24 mouse cellular contexts compared by ENCODE assay signal in the genomic region with DNA sequence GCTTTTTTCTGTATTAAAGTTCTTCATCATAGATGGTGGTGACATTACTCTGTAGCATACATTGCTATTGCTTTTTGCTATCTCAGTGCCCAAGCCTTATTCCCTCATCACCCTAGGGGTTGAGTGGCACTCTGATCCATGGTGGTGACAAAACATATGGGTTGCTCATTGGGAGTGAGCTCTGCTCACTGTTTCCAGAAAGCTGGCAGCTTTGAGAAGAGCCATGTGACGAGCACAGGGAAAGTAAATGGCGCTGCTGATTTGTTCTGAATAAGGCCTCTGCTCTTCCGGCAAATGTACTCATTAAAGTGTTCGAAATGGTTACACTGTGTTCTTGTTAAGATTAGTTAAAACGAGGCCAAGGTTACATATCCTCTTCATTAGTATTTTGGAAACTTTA.
DNase-seq lines count a peak whose midpoint lies in the region; ATAC-seq and TF ChIP-seq lines count a peak whose summit lies in the region.
"Had no signal": no experiment of that assay in that cellular context is flagged by ENCODE, and none has a peak within 500 bp of the region (broad histone marks: within the 10 kb centered on the region; RNA-seq: fewer than 3 reads in every experiment).

No protein-coding gene starts in this region.

- no peaks in the 10 kb centered on the region for H3K27me3 ChIP-seq in hindbrain, embryonic 14.5 days (ENCODE audit: control insufficient read depth, insufficient read depth, low read length)
- no peaks in the 10 kb centered on the region for H3K27me3 ChIP-seq in hindbrain, embryonic 10.5 days (ENCODE audit: insufficient read depth, poor library complexity, severe bottlenecking)
- no peaks in the 10 kb centered on the region for H3K27me3 ChIP-seq in midbrain, embryonic 13.5 days
- H3K27me3 ChIP-seq in midbrain, embryonic 16.5 days (ENCODE audit: control insufficient read depth, insufficient read depth, low read depth, low read length): no peaks in the 10 kb centered on the region
- H3K27me3 ChIP-seq: embryonic facial prominence, embryonic 12.5 days; embryonic facial prominence, embryonic 15.5 days; forebrain, embryonic 12.5 days; heart, embryonic 13.5 days; hindbrain, embryonic 13.5 days had no signal

- H3K9me3 ChIP-seq in hindbrain, embryonic 14.5 days (ENCODE audit: control insufficient read depth, low read length): no peaks in the 10 kb centered on the region
- no peaks in the 10 kb centered on the region for H3K9me3 ChIP-seq in hindbrain, embryonic 10.5 days
- no peaks in the 10 kb centered on the region for H3K9me3 ChIP-seq in midbrain, embryonic 13.5 days
- no peaks in the 10 kb centered on the region for H3K9me3 ChIP-seq in midbrain, embryonic 16.5 days (replicated peaks; ENCODE audit: control insufficient read depth, low read length, poor library complexity, severe bottlenecking)
- H3K9me3 ChIP-seq: embryonic facial prominence, embryonic 12.5 days; embryonic facial prominence, embryonic 15.5 days; forebrain, embryonic 12.5 days; heart, embryonic 10.5 days; heart, embryonic 13.5 days; hindbrain, embryonic 13.5 days had no signal

- no peak for TF ChIP-seq CTCF in brain, embryonic 14.5 days (IDR thresholded peaks at IDR 0.05; ENCODE audit: borderline replicate concordance, extremely low read depth, insufficient read depth, insufficient read length)

- no peak overlapping the region for H3K4me2 ChIP-seq in hindbrain, embryonic 14.5 days (replicated peaks)
- no peak overlapping the region for H3K4me2 ChIP-seq in midbrain, embryonic 13.5 days (replicated peaks)
- no peak overlapping the region for H3K4me2 ChIP-seq in midbrain, embryonic 16.5 days (ENCODE audit: low read length)
- H3K4me2 ChIP-seq: embryonic facial prominence, embryonic 12.5 days; embryonic facial prominence, embryonic 15.5 days; forebrain, embryonic 12.5 days; heart, embryonic 13.5 days; hindbrain, embryonic 13.5 days had no signal

- H3K4me1 ChIP-seq in hindbrain, embryonic 14.5 days (replicated peaks; ENCODE audit: control insufficient read depth, insufficient read depth, low read length): peaks cover 90% of the 10 kb centered on the region
- peaks cover 62% of the 10 kb centered on the region for H3K4me1 ChIP-seq in hindbrain, embryonic 10.5 days (replicated peaks)
- peaks cover 86% of the 10 kb centered on the region for H3K4me1 ChIP-seq in midbrain, embryonic 13.5 days (replicated peaks)
- H3K4me1 ChIP-seq in midbrain, embryonic 16.5 days (ENCODE audit: control insufficient read depth, insufficient read depth, low read length): peaks cover 59% of the 10 kb centered on the region
- H3K4me1 ChIP-seq: embryonic facial prominence, embryonic 15.5 days had no signal

- no peak for ATAC-seq in hindbrain, embryonic 14.5 days (ENCODE audit: low FRiP score)
- no peak for ATAC-seq in midbrain, embryonic 13.5 days
- ATAC-seq in midbrain, embryonic 16.5 days: no peak
- ATAC-seq: CD4-positive, CD25-positive, alpha-beta regulatory T cell, adult 4 months; forebrain, embryonic 16.5 days had no signal

- H3K27ac ChIP-seq in hindbrain, embryonic 14.5 days: peak overlapping the region; percentile 61
- H3K27ac ChIP-seq in hindbrain, embryonic 10.5 days: no peak overlapping the region
- peak overlapping the region; percentile 44; the same call in 1 of the 2 replicates for H3K27ac ChIP-seq in midbrain, embryonic 13.5 days
- no peak overlapping the region for H3K27ac ChIP-seq in midbrain, embryonic 16.5 days (ENCODE audit: low read length)
- H3K27ac ChIP-seq: embryonic facial prominence, embryonic 12.5 days; embryonic facial prominence, embryonic 15.5 days; forebrain, embryonic 12.5 days; heart, adult 2 months; heart, embryonic 10.5 days; heart, embryonic 13.5 days had no signal

- DNase-seq in hindbrain, embryonic 14.5 days (ENCODE audit: low spot score): no peak
- no peak for DNase-seq in hindbrain, embryonic 10.5 days (ENCODE audit: low spot score)
- DNase-seq in brain, embryonic 14.5 days (ENCODE audit: low read depth): peak; percentile 74
- DNase-seq in kidney, postnatal 14 days: no peak
- DNase-seq: adrenal gland, adult 2 months; adrenal gland, postnatal 14 days; cerebellum, adult 11-12 months; cerebellum, adult 8-10 months; cerebellum, postnatal 25 days; gastrocnemius, postnatal 10 days; gastrocnemius, postnatal 36 days; heart, adult 2 months; heart, postnatal 14 days; heart, postnatal 4 days had no signal

- WGBS in hindbrain, embryonic 14.5 days: 63% methylated on average over 5 of the region's 5 CpGs
- WGBS in hindbrain, embryonic 10.5 days: 86% methylated on average over 5 of the region's 5 CpGs
- 70% methylated on average over 5 of the region's 5 CpGs for WGBS in midbrain, embryonic 13.5 days
- WGBS in midbrain, embryonic 16.5 days: 61% methylated on average over 5 of the region's 5 CpGs

- TF ChIP-seq POLR2A in brain, embryonic 14.5 days (IDR thresholded peaks at IDR 0.05; ENCODE audit: borderline replicate concordance, extremely low read depth, insufficient read depth, insufficient read length, poor library complexity, severe bottlenecking): no peak

- no peaks in the 10 kb centered on the region for H3K36me3 ChIP-seq in hindbrain, embryonic 14.5 days (replicated peaks; ENCODE audit: control insufficient read depth, insufficient read depth)
- no peaks in the 10 kb centered on the region for H3K36me3 ChIP-seq in hindbrain, embryonic 10.5 days
- H3K36me3 ChIP-seq in midbrain, embryonic 13.5 days: no peaks in the 10 kb centered on the region
- H3K36me3 ChIP-seq in midbrain, embryonic 16.5 days (ENCODE audit: control insufficient read depth, insufficient read depth, low read length): no peaks in the 10 kb centered on the region
- H3K36me3 ChIP-seq: embryonic facial prominence, embryonic 12.5 days; embryonic facial prominence, embryonic 15.5 days; forebrain, embryonic 12.5 days; heart, embryonic 10.5 days; heart, embryonic 13.5 days; hindbrain, embryonic 13.5 days had no signal

- H3K4me3 ChIP-seq in hindbrain, embryonic 14.5 days (replicated peaks; ENCODE audit: low read length): no peak overlapping the region
- H3K4me3 ChIP-seq in hindbrain, embryonic 10.5 days: no peak overlapping the region
- H3K4me3 ChIP-seq in midbrain, embryonic 13.5 days (replicated peaks): no peak overlapping the region
- no peak overlapping the region for H3K4me3 ChIP-seq in midbrain, embryonic 16.5 days (ENCODE audit: low read depth, low read length)
- H3K4me3 ChIP-seq: embryonic facial prominence, embryonic 12.5 days; embryonic facial prominence, embryonic 15.5 days; forebrain, embryonic 12.5 days; heart, adult 2 months; heart, embryonic 10.5 days; heart, embryonic 13.5 days; hindbrain, embryonic 13.5 days had no signal

- no peak overlapping the region for H3K9ac ChIP-seq in hindbrain, embryonic 14.5 days
- no peak overlapping the region for H3K9ac ChIP-seq in midbrain, embryonic 13.5 days (replicated peaks)
- no peak overlapping the region for H3K9ac ChIP-seq in midbrain, embryonic 16.5 days (ENCODE audit: low read depth, low read length)
- H3K9ac ChIP-seq: embryonic facial prominence, embryonic 12.5 days; embryonic facial prominence, embryonic 15.5 days; forebrain, embryonic 12.5 days; heart, embryonic 13.5 days; hindbrain, embryonic 13.5 days had no signal

Comparison
In these comparisons a context has a peak if more than half of its experiments do, and no peak if none do; other contexts are left out.
1. H3K27ac ChIP-seq: peak in hindbrain, embryonic 14.5 days (single experiment) and midbrain, embryonic 13.5 days (single experiment); none in hindbrain, embryonic 10.5 days (single experiment) and midbrain, embryonic 16.5 days (single experiment).